Mouse (Mus musculus) naive thymus-derived CD4-positive, alpha-beta T cell, adult 2 months (primary cell): ENCODE results near the gene Deaf1.
"Not testable (repeated sequence)": the region's sequence is repeated elsewhere in the genome, so short reads cannot be mapped to it uniquely, and the experiment has no call there.

Experiments
- DNase-seq: peaks from one replicate; pipeline ENCODE4 v3.0.0-alpha.2; 2011; ENCODE audit warnings: low read depth

The Deaf1 gene

GRCm38 (mm10) chr7:141263640-141264039, 63.9 kb downstream of the Deaf1 start:
- no peak for DNase-seq

GRCm38 (mm10) chr7:141261480-141261879, 66.0 kb downstream of the Deaf1 start:
- DNase-seq, result no peak

GRCm38 (mm10) chr7:141256159-141256558, 71.3 kb downstream of the Deaf1 start:
- no peak for DNase-seq

GRCm38 (mm10) chr7:141250486-141250885, 77.0 kb downstream of the Deaf1 start:
- not testable (repeated sequence) for DNase-seq
